Mouse (Mus musculus) R1 (cell line): ENCODE results near the gene Tmem94.

Experiments
- DNase-seq: peaks from one replicate; pipeline ENCODE4 v3.0.0-alpha.2; 2018; ENCODE audit warnings: low read depth, low spot score

Gene Tmem94

DNA sequence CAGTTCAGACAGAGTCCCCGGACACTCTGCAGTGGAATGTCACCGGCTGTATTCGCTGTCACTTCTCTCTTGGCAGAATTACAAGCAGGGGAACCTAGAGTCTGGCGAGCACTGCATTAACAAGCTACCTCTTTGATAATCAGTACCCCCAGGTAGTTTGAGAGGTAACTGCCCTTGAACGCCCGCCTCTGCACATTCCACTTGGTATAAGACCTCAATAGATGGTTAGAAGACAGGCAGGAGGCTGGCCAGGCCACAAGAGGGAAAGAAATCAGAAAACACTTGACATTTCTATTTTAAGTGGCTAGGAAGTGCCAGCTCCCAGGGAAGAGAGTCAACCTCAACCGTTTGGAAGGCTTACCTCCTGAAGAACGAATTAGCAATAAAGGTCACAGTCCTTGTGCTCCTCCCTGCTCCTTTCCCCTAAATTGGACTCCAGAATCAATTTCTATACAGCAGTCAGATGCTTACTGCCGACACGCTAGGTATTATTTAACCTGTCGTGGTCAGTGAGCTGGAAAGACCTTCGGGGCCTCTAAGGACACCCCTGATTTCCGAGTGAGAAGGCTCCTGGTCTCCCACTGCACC is 1.2 kb downstream of the Tmem94 start:
- no peak for DNase-seq

DNA sequence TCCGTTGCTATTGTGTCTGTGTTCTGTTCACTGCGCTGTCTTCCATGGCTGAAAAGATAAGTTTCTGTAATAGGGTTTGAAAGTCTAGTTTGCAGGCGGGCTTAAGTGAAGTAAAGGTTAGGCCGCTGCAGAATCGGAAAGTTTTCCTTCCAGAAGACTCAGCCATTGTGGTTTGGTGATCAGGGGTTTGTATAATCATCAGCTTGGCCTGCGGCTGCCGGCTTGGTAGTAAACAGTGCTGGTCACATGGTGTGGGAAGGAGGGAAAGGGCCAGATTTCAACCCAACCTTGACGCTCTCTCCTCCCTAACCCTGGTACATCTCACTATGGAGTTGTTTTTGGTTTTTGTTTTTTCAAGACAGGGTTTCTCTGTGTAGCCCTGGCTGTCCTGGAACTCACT is 1.7 kb downstream of the Tmem94 start:
- no peak for DNase-seq

GRCm38 (mm10) chr11:115768896-115769295 is 3.7 kb downstream of the Tmem94 start:
- no peak for DNase-seq

- DNase-seq = no peak
Observed at GRCm38 (mm10) chr11:115774653-115775052, 9.4 kb downstream of the Tmem94 start.

- DNase-seq = no peak
Observed at GRCm38 (mm10) chr11:115775821-115776665, 10.8 kb downstream of the Tmem94 start.

DNA sequence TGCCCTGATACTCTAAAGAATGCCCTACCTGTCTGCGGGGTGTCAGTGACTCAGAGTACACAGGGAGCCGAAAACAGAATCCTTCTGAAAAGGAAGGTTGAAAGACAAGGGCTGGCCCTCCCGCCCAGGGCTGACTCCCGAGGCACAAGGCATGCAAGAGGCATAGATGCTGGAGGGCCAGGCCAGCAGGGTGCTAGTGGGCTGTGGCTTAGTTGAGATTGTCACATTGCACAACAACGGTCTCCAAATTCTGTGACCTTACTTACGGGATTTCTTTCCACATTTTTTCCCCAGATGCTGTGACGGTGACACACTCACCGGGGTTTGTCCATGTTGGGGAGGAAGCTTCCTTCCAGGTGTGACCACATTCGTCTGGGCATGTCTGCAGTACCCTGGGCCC is 11.7 kb downstream of the Tmem94 start:
- no peak for DNase-seq

GRCm38 (mm10) chr11:115777487-115778335 is 12.5 kb downstream of the Tmem94 start:
- DNase-seq = no peak

DNA sequence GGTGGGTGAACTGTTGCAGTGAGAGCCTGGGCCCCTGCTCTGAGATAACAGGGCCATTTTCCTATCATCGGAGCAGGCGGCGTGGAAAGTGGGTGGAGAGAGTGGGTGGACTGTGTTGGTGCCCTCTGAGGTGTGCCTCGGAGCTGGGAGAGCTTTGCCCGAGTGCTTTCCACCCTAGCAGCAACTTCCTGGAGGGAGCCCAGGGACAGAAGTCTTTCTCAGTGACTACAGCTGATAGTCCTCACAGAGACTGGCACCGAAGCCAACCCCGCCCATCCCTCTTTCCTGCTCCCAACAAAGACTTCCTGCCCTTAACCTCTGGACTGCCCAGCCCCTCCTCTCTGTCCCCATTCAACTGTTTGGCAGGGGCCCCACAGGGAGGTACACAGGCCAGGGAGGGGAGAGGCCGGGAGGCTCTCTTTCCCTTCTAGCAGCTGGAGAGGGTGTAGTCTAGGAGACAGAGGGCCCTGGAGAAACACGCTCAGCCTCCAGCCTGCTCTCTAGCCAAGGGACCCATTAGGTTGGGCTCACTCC is 13.9 kb downstream of the Tmem94 start:
- DNase-seq = peak; percentile 40

DNA sequence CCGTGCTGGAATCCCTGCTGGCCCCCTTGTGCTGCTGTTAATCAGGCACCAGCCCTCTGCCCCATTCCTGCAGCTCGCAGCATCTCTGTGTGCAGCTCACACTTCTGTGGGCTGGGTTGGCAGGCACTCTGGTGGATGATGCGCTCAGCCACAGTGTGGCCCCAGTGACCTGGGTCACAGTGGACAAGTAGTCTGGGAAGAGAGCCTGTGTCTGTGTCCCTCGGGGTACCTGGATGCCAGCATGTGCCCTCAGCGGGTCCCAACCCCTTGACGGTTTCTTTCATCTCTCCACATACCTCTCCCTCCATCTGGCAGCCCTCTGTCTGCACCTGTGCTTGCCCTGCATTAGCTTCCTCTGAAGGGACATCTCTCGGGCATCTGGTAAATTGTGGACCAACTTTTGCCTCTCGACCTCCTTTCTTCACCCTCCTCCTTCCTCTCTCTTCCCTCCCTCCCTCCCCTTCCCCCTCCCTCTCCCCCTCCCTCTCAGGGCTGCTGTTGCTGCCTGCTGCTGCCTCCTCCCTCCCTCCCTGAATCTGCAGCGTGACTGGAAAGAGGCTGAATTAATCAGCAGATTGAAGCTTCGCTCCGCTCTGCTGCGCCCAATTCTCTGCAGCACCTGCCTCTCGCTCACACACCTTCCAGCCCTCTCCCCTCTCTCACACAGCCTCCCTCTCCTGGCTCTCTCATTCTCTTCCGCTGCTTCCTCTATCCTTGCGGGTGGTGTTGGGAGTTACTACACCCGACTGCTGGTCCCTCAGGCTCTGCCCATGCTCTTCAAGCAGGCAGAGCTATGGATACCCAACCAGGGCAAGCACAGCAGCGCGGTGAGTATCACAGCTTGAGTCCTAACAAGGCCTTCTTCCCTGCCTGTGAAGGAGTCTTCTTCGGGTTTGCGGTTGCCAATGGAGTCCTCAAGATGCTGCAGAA is 15.2 kb downstream of the Tmem94 start:
- DNase-seq = no peak

DNA sequence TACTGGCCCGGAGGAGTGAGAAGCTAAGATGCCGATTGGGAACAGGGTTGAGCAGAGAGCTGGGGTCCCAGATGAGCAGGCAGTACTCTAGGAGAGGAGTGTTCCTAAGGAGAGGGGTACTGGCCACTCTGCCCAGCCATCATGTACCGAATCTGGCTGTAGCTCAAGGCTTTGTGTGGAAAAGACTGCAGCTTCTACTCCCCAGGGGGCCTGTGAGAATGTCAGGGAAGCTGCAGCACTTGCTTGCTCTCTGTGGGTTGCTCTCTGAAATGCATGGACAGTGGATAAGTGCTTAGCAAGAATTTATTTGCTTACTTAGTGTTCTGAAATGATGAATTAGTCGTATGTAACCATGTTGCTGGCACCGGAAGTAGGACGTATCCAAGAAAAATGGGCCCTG is 21.2 kb downstream of the Tmem94 start:
- DNase-seq = no peak

- DNase-seq = no peak
Observed at GRCm38 (mm10) chr11:115789787-115790186, 24.6 kb downstream of the Tmem94 start.

DNA sequence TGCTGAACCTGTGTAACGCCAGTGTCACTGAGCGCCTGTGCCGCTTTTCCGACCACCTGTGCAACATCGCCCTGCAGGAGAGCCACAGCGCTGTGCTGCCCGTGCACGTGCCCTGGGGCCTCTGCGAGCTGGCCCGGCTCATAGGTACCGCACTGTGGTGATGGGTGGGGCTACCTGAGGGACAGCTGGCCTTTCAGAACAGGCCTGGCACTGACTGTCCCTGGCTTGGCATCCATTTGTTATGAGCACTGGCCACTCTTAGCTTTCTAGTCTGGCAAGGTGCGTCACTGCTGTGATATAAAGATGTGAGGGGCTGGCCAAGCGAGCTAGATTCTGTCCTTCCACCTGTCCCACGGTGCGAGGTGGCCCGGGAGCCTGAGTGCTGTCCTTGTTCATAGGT is 26.7 kb downstream of the Tmem94 start:
- DNase-seq = no peak

DNA sequence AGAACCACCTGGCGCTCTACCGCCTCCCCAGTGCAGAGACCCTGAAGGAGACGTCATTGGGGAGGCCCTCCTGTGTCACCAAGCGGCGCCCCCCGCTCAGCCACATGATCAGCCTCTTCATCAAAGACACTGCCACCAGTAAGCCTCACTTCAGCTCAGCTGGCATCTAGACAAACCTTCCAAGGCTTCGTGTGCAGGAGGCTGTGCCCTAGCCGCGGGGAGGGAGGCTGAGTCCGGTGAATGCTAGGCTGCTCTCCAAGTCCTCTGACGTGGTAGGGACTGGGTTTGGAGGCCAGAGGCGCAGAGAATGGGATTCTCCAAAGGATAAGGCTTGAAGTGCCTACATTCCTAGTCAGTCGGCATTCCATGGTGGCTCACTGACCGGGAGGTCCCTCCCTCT is 27.1 kb downstream of the Tmem94 start:
- DNase-seq = no peak

GRCm38 (mm10) chr11:115796898-115797297 is 31.7 kb downstream of the Tmem94 start:
- DNase-seq = no peak

- DNase-seq = no peak
Observed at GRCm38 (mm10) chr11:115797665-115798064, 32.4 kb downstream of the Tmem94 start.

DNA sequence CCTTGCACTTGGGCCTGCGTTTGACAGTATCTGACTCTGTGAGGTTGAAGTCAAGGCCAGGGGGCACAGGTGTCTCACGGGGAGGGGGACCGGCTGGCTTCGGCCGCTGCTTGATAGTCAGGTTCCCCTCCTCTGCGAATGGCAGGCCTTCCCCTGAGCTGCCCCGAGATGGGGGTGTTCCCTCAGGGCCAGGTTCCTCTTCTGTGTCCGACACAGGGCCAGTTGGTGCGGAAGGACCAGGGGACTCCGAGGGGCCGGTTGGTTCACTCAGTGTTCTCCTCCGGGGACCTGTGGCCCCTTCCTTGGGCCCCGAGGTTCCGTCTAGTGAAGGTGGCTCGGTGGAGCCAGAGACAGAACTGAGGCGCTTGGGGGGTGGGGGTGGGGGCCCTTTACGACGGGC is 35.7 kb downstream of the Tmem94 start:
- DNase-seq = no peak

- no peak for DNase-seq
Observed at GRCm38 (mm10) chr11:115803072-115803709, 38.0 kb downstream of the Tmem94 start.

- no peak for DNase-seq
Observed at GRCm38 (mm10) chr11:115805005-115805404, 39.8 kb downstream of the Tmem94 start.

- DNase-seq = no peak
Observed at GRCm38 (mm10) chr11:115806154-115806553, 40.9 kb downstream of the Tmem94 start.

DNA sequence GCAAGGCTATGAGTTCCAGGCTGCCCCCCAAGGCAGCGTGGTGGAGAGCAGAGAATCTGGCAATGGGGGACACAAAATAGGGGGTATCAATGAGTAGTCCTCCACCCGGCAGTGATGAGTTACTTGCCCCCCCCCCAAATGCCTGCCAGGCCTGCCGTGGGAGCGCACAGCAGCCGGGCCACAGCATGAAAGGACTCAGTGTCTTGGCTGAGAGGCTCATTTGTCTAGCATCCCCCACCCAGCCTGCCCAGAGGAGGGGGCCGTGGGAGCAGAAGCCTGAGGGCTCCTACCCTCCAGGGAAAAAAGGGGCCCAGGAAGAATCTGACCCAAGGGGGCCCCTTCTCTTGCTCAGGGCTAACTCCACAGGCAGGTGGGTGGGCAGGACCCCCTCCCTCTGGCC is 42.1 kb downstream of the Tmem94 start:
- no peak for DNase-seq

DNA sequence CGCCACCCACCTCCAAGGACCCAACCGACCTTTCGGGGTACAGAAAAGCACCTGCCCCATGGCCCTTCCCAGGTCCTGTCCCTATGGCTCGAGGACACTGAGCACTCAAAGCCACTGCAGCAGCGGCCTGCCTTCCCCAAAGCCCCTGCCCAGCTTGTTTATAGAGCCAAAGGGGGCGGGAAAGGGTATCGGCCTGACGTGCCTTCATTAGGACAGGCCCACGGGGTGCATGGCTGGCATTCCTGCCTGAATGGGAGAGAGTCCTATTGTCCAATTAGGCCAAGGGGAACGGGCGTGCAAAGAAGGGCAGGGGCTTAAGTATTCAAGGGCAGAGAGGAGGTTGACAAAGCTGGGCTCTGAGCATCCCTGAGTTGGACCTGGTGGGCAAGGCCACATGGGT is 42.7 kb downstream of the Tmem94 start:
- no peak for DNase-seq
